Mouse (Mus musculus): ENCODE results near the gene Ammecr1. TPM values are rescaled to one million over a fixed set of nuclear protein-coding genes. Genes with fewer than 3 reads are reported as not detected.

The Ammecr1 gene
- polyA plus RNA-seq, 1 experiment from 2014 or later = 7.1 TPM

DNA sequence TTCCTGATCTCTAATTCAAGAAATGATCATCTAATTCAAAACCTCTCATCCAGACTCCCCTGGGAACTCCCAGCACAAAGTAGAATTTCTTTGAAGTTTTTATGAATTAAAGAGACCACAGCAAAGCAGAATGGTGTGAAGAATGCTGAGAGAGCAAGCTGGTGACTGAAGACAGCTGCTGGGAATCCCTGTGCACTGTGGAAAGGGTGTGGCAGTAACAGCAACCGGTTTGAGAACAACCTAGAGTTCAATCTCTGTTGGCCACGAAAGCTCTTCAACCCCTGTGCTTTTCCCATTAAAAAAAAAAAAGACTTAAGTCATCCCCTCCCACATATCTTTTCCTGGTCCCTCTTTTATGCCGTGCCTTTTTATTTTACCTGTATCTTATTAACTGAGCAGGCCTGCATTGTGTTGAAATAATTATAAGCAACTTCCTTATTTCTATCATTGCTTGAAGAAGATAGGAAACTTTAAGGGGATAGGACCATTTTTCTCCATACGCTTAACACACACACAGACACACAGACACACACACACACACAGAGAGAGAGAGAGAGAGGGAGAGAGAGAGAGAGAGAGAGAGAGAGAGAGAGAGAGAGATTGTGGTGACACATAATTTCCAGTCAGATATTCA, 6.7 kb downstream of the Ammecr1 start:
- no peak overlapping the region for H3K4me3 ChIP-seq (ENCODE audit: low read depth, low read length)
- TF ChIP-seq CTCF (IDR thresholded peaks at IDR 0.05; ENCODE audit: low read depth) (no peak), EP300 (optimal IDR thresholded peaks at IDR 0.05) (no peak)
- no peaks in the 10 kb centered on the region for H3K27me3 ChIP-seq (ENCODE audit: control insufficient read depth, insufficient read depth, low read length)
- H3K4me2 ChIP-seq (replicated peaks; ENCODE audit: low read depth) = no peak overlapping the region
- no peak for ATAC-seq (ENCODE audit: low FRiP score, low TSS enrichment)
- no peaks in the 10 kb centered on the region for H3K9me3 ChIP-seq (ENCODE audit: control insufficient read depth, low read length)
- no peak for DNase-seq (ENCODE audit: low spot score)
- WGBS = 49% methylated on average over 4 of the region's 4 CpGs
- H3K4me1 ChIP-seq (replicated peaks; ENCODE audit: control insufficient read depth, insufficient read depth) = no peaks in the 10 kb centered on the region
- H3K36me3 ChIP-seq (ENCODE audit: control insufficient read depth, insufficient read depth, low read length) = no peaks in the 10 kb centered on the region
- H3K9ac ChIP-seq (ENCODE audit: low read length) = no peak overlapping the region
- H3K27ac ChIP-seq (replicated peaks) = no peak overlapping the region

DNA sequence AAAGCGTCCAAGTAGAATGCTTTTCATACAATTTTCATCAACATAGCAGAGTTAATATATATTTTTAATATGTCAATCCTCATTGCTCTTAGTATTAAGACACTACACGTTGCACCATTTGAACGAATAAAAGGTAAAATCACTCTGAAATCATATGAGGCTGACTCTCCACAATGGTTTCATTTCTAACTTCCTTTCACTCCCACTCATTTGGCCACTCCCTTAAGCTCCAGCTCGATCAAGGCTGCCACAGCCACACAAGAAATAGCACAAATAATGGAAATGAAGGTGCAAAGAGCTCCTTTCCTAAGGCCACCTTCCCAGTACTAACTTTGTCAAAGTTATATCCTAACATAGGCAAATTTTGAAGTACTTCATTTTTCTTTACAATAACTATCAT, 38.1 kb downstream of the Ammecr1 start:
- H3K4me2 ChIP-seq (replicated peaks; ENCODE audit: low read depth) = no peak overlapping the region
- H3K36me3 ChIP-seq (ENCODE audit: control insufficient read depth, insufficient read depth, low read length) = no peaks in the 10 kb centered on the region
- ATAC-seq (ENCODE audit: low FRiP score, low TSS enrichment) = no peak
- H3K9ac ChIP-seq (ENCODE audit: low read length) = no peak overlapping the region
- DNase-seq (ENCODE audit: low spot score) = no peak
- no peak overlapping the region for H3K4me3 ChIP-seq (ENCODE audit: low read depth, low read length)
- H3K27me3 ChIP-seq (ENCODE audit: control insufficient read depth, insufficient read depth, low read length) = no peaks in the 10 kb centered on the region
- H3K27ac ChIP-seq (replicated peaks) = no peak overlapping the region
- TF ChIP-seq EP300 (optimal IDR thresholded peaks at IDR 0.05) (no peak), CTCF (IDR thresholded peaks at IDR 0.05; ENCODE audit: low read depth) (no peak)
- H3K9me3 ChIP-seq (ENCODE audit: control insufficient read depth, low read length) = no peaks in the 10 kb centered on the region
- no peaks in the 10 kb centered on the region for H3K4me1 ChIP-seq (replicated peaks; ENCODE audit: control insufficient read depth, insufficient read depth)
- 56% methylated on average over 4 of the region's 4 CpGs for WGBS

DNA sequence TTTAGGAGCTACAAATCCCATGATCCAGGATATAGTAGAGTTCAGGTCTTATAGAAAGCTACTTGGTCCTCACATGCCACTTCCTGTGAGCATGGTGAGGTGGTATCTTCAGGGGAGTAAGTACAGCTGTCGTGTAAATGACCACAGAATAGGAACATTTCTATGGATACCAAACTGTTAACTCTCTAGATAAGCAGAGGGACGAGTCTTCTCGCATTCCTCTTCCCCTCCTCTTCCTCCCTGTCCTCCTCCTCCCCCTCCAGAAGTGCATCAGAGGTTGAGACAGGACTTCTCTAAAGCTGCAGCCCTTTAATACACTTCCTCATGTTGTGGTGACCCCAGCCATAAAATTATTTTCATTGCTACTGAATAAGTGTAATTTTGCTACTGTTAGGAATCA, 49.1 kb downstream of the Ammecr1 start:
- Histone ChIP-seq H3K4me1 (replicated peaks; ENCODE audit: control insufficient read depth, insufficient read depth) (no peaks in the 10 kb centered on the region), H3K9me3 (ENCODE audit: control insufficient read depth, low read length) (no peaks in the 10 kb centered on the region), H3K4me2 (replicated peaks; ENCODE audit: low read depth) (no peak overlapping the region), H3K9ac (ENCODE audit: low read length) (no peak overlapping the region), H3K27me3 (ENCODE audit: control insufficient read depth, insufficient read depth, low read length) (no peaks in the 10 kb centered on the region), H3K36me3 (ENCODE audit: control insufficient read depth, insufficient read depth, low read length) (no peaks in the 10 kb centered on the region), H3K4me3 (ENCODE audit: low read depth, low read length) (no peak overlapping the region), H3K27ac (replicated peaks) (no peak overlapping the region)
- ATAC-seq (ENCODE audit: low FRiP score, low TSS enrichment) (no peak), DNase-seq (ENCODE audit: low spot score) (no peak)
- no peak for TF ChIP-seq CTCF (IDR thresholded peaks at IDR 0.05; ENCODE audit: low read depth)
- TF ChIP-seq EP300 (optimal IDR thresholded peaks at IDR 0.05) = no peak
- WGBS = 54% methylated on average over 3 of the region's 3 CpGs

DNA sequence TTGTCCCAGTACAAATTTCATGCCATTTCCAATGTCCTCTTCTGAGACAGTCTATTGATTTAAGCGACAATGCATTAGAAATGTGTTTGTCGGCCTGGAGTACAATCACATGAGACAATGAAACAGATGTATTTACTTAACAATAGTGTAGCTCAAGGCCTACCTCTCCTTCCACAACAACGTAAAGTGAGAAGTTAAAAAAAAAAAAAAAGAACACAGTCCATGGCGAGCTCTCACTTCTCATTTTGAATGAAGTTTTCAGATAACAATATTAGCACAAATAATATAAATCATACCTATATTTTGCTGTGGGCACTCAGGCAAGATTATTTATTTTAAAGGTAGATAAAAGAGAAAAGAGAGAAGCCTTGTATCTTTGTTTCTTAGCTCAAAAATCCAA, 49.8 kb downstream of the Ammecr1 start:
- H3K4me1 ChIP-seq (replicated peaks; ENCODE audit: control insufficient read depth, insufficient read depth) = no peaks in the 10 kb centered on the region
- TF ChIP-seq EP300 (optimal IDR thresholded peaks at IDR 0.05) (no peak), CTCF (IDR thresholded peaks at IDR 0.05; ENCODE audit: low read depth) (no peak)
- H3K9me3 ChIP-seq (ENCODE audit: control insufficient read depth, low read length) = no peaks in the 10 kb centered on the region
- no peak for ATAC-seq (ENCODE audit: low FRiP score, low TSS enrichment)
- no peak overlapping the region for H3K27ac ChIP-seq (replicated peaks)
- H3K4me2 ChIP-seq (replicated peaks; ENCODE audit: low read depth) = no peak overlapping the region
- H3K9ac ChIP-seq (ENCODE audit: low read length) = no peak overlapping the region
- no peaks in the 10 kb centered on the region for H3K36me3 ChIP-seq (ENCODE audit: control insufficient read depth, insufficient read depth, low read length)
- H3K27me3 ChIP-seq (ENCODE audit: control insufficient read depth, insufficient read depth, low read length) = no peaks in the 10 kb centered on the region
- no peak overlapping the region for H3K4me3 ChIP-seq (ENCODE audit: low read depth, low read length)
- DNase-seq (ENCODE audit: low spot score) = no peak
- 57% methylated on average over 4 of the region's 4 CpGs for WGBS

DNA sequence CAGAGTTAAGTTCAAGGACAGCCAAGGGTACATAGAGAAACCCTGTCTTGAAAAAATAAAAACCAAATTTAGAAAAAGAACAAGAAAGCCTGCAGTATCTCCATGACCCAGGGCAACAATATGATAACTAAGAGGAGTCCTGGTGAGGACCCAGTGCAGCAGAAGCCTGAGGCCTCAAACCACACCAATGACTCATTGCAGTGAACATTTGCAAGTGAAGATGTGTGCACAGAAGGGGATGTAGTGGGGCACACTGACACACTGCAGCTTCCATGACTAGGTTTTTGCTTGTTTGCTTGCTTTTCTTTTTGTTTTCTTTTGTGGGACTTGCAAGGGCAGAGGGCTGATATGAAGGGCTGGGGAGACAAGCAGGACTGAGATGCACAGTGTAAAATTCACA, 52.3 kb downstream of the Ammecr1 start:
- TF ChIP-seq CTCF (IDR thresholded peaks at IDR 0.05; ENCODE audit: low read depth) (no peak), EP300 (optimal IDR thresholded peaks at IDR 0.05) (no peak)
- Histone ChIP-seq H3K27me3 (ENCODE audit: control insufficient read depth, insufficient read depth, low read length) (no peaks in the 10 kb centered on the region), H3K4me3 (ENCODE audit: low read depth, low read length) (no peak overlapping the region), H3K4me1 (replicated peaks; ENCODE audit: control insufficient read depth, insufficient read depth) (no peaks in the 10 kb centered on the region), H3K9ac (ENCODE audit: low read length) (no peak overlapping the region), H3K27ac (replicated peaks) (no peak overlapping the region), H3K36me3 (ENCODE audit: control insufficient read depth, insufficient read depth, low read length) (no peaks in the 10 kb centered on the region), H3K9me3 (ENCODE audit: control insufficient read depth, low read length) (no peaks in the 10 kb centered on the region), H3K4me2 (replicated peaks; ENCODE audit: low read depth) (no peak overlapping the region)
- ATAC-seq (ENCODE audit: low FRiP score, low TSS enrichment) (no peak), DNase-seq (ENCODE audit: low spot score) (no peak)

DNA sequence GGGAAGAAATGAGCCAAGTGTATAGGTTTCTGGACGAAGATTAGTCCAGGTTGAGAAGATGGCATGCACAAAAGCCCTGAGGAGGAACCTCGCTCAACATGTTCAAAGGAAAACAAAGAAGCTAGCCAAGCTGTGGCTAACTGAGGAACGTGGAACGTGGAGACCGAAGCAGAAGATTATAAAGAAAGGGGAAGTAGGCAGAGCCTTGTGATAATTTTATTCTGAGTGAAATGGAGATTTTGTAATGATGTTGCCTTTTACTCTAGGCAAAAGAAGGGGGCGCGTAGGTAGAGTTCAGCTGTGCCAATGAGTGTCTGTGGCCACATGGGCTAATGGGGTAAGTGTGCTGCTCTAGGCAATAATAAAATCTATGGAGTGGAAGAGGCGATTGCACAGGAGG, 62.7 kb downstream of the Ammecr1 start:
- H3K27me3 ChIP-seq (ENCODE audit: control insufficient read depth, insufficient read depth, low read length) = no peaks in the 10 kb centered on the region
- WGBS = 76% methylated on average over 8 of the region's 8 CpGs
- no peaks in the 10 kb centered on the region for H3K36me3 ChIP-seq (ENCODE audit: control insufficient read depth, insufficient read depth, low read length)
- H3K9ac ChIP-seq (ENCODE audit: low read length) = no peak overlapping the region
- H3K4me2 ChIP-seq (replicated peaks; ENCODE audit: low read depth) = no peak overlapping the region
- DNase-seq (ENCODE audit: low spot score) (no peak), ATAC-seq (ENCODE audit: low FRiP score, low TSS enrichment) (no peak)
- H3K4me1 ChIP-seq (replicated peaks; ENCODE audit: control insufficient read depth, insufficient read depth) = no peaks in the 10 kb centered on the region
- H3K27ac ChIP-seq (replicated peaks) = no peak overlapping the region
- TF ChIP-seq EP300 (optimal IDR thresholded peaks at IDR 0.05) (no peak), CTCF (IDR thresholded peaks at IDR 0.05; ENCODE audit: low read depth) (no peak)
- no peak overlapping the region for H3K4me3 ChIP-seq (ENCODE audit: low read depth, low read length)
- H3K9me3 ChIP-seq (ENCODE audit: control insufficient read depth, low read length) = no peaks in the 10 kb centered on the region
